Mouse (Mus musculus) MEL (cell line): Measurements from ENCODE around the gene Cdh16. TPM values are rescaled to one million over a fixed set of nuclear protein-coding genes. Genes with fewer than 3 reads are reported as not detected.

Experiments
- DNase-seq: peaks from one replicate; pipeline ENCODE4 v3.0.0; 2011; ENCODE audit warnings: low read depth, low spot score
- H3K27ac ChIP-seq: 2 replicates; pipeline ENCODE4 v1.5.1; 2012; ENCODE audit warnings: low read depth, mild to moderate bottlenecking, control low read depth, low read length, moderate library complexity; ENCODE audit not compliant: control insufficient read depth
- H3K27me3 ChIP-seq, 2 experiments: fragments of 150-350 bp in 1 of 2; sonication (generic) in 1 of 2; 2 replicates each; pipeline ENCODE4 v1.6.1; 2012; ENCODE audit warnings: low read length in 2 of 2, mild to moderate bottlenecking in 2 of 2, improper control_type of control experiment in 1 of 2, moderate library complexity in 1 of 2; ENCODE audit not compliant: insufficient read depth in 2 of 2, control insufficient read depth in 1 of 2
- H3K36me3 ChIP-seq, 2 experiments: 2 replicates each; pipeline ENCODE4 v1.6.1; 2012 to 2014; ENCODE audit warnings: low read length in 2 of 2, improper control_type of control experiment in 1 of 2, inconsistent platforms in 1 of 2, mild to moderate bottlenecking in 1 of 2; ENCODE audit not compliant: insufficient read depth in 2 of 2, control insufficient read depth in 1 of 2
- H3K4me1 ChIP-seq, 2 experiments: fragments of 150-350 bp in 1 of 2; sonication (generic) in 1 of 2; 2 replicates each; pipeline ENCODE4 v1.6.1; 2012; ENCODE audit warnings: low read length in 2 of 2, improper control_type of control experiment in 1 of 2, mild to moderate bottlenecking in 1 of 2; ENCODE audit not compliant: insufficient read depth in 2 of 2, control insufficient read depth in 1 of 2
- H3K4me3 ChIP-seq, 2 experiments: fragments of 150-350 bp in 1 of 2; sonication (generic) in 1 of 2; 2 replicates each; pipeline ENCODE4 v1.5.1; 2012; ENCODE audit warnings: low read depth in 2 of 2, low read length in 2 of 2, mild to moderate bottlenecking in 2 of 2, moderate library complexity in 2 of 2, control low read depth in 1 of 2, improper control_type of control experiment in 1 of 2; ENCODE audit not compliant: control insufficient read depth in 1 of 2, insufficient read depth in 1 of 2
- H3K79me2 ChIP-seq: 2 replicates; pipeline ENCODE4 v1.6.1; 2012; ENCODE audit warnings: mild to moderate bottlenecking, low read length, moderate library complexity; ENCODE audit not compliant: control insufficient read depth, poor library complexity, insufficient read depth
- H3K9ac ChIP-seq: 2 replicates; pipeline ENCODE4 v1.6.1; 2012; ENCODE audit warnings: low read depth, mild to moderate bottlenecking, control low read depth, low read length, moderate library complexity; ENCODE audit not compliant: control insufficient read depth, poor library complexity, severe bottlenecking
- H3K9me3 ChIP-seq: fragments of 150-350 bp; sonication (generic); replicated peaks from 2 replicates; pipeline ENCODE4 v1.6.1; 2012; ENCODE audit warnings: mild to moderate bottlenecking, low read length, improper control_type of control experiment, moderate library complexity; ENCODE audit not compliant: insufficient read depth
- CHD1 ChIP-seq: IDR thresholded peaks from 2 replicates; pipeline ENCODE4 v1.6.1; 2012; ENCODE audit warnings: low read depth, mild to moderate bottlenecking, inconsistent platforms, low read length, improper control_type of control experiment
- CTCF ChIP-seq, 3 experiments: IDR thresholded peaks in 2 of 3; conservative IDR thresholded peaks in 1 of 3; 2 replicates each; pipeline ENCODE4 v1.5.1; 2011 to 2012; ENCODE audit warnings: low read length in 3 of 3, low read depth in 2 of 3, mild to moderate bottlenecking in 2 of 3, improper control_type of control experiment in 1 of 3, inconsistent platforms in 1 of 3, mixed read lengths in 1 of 3, moderate library complexity in 1 of 3; ENCODE audit not compliant: control insufficient read depth in 1 of 3, insufficient read depth in 1 of 3, poor library complexity in 1 of 3, severe bottlenecking in 1 of 3
- EP300 ChIP-seq, 2 experiments: IDR thresholded peaks; 2 replicates each; pipeline ENCODE4 v1.6.1; 2011; ENCODE audit warnings: improper control_type of control experiment in 2 of 2, low read length in 2 of 2, low read depth in 1 of 2, mild to moderate bottlenecking in 1 of 2
- ETS1 ChIP-seq: IDR thresholded peaks from 2 replicates; pipeline ENCODE4 v1.6.1; 2012; ENCODE audit warnings: low read depth, mild to moderate bottlenecking, inconsistent platforms, low read length, improper control_type of control experiment, moderate library complexity
- GABPA ChIP-seq: IDR thresholded peaks from 2 replicates; pipeline ENCODE4 v1.6.1; 2012; ENCODE audit warnings: low read depth, mild to moderate bottlenecking, inconsistent platforms, low read length, improper control_type of control experiment, moderate library complexity
- GATA1 ChIP-seq: IDR thresholded peaks from 2 replicates; pipeline ENCODE4 v1.6.1; 2011; ENCODE audit warnings: low read depth, low read length, improper control_type of control experiment
- HCFC1 ChIP-seq: IDR thresholded peaks from 2 replicates; pipeline ENCODE4 v1.6.1; 2012; ENCODE audit warnings: low read depth, mild to moderate bottlenecking, inconsistent platforms, low read length, improper control_type of control experiment, moderate library complexity
- JUND ChIP-seq: IDR thresholded peaks from 2 replicates; pipeline ENCODE4 v1.6.1; 2011; ENCODE audit warnings: low read depth, mild to moderate bottlenecking, improper control_type of control experiment, low read length
- KAT2A ChIP-seq: conservative IDR thresholded peaks from 2 replicates; pipeline ENCODE4 v1.6.1; 2012; ENCODE audit warnings: low read depth, low read length, improper control_type of control experiment, inconsistent platforms
- MEF2A ChIP-seq: IDR thresholded peaks from 2 replicates; pipeline ENCODE4 v1.6.1; 2014; ENCODE audit warnings: low read depth, mild to moderate bottlenecking, inconsistent platforms, low read length, improper control_type of control experiment; ENCODE audit not compliant: poor library complexity, insufficient replicate concordance, severe bottlenecking; ENCODE audit errors: extremely low read depth
- MXI1 ChIP-seq: IDR thresholded peaks from 2 replicates; pipeline ENCODE4 v1.6.1; 2011; ENCODE audit warnings: mild to moderate bottlenecking, low read depth, low read length, improper control_type of control experiment
- MYC ChIP-seq: IDR thresholded peaks from 2 replicates; pipeline ENCODE4 v1.6.1; 2011; ENCODE audit warnings: low read depth, mild to moderate bottlenecking, low read length, improper control_type of control experiment, moderate library complexity
- NELFE ChIP-seq: IDR thresholded peaks from 2 replicates; pipeline ENCODE4 v1.6.1; 2011; ENCODE audit warnings: low read depth, low read length, improper control_type of control experiment
- NRF1 ChIP-seq: IDR thresholded peaks from 2 replicates; pipeline ENCODE4 v1.6.1; 2014; ENCODE audit warnings: low read depth, mild to moderate bottlenecking, inconsistent platforms, low read length, improper control_type of control experiment, moderate library complexity; ENCODE audit not compliant: poor library complexity, insufficient read depth, severe bottlenecking
- POLR2A ChIP-seq, 2 experiments: IDR thresholded peaks; 2 replicates each; pipeline ENCODE4 v1.6.1; 2011 to 2012; ENCODE audit warnings: low read length in 2 of 2, mild to moderate bottlenecking in 2 of 2, control low read depth in 1 of 2, improper control_type of control experiment in 1 of 2, low read depth in 1 of 2, moderate library complexity in 1 of 2; ENCODE audit not compliant: control insufficient read depth in 1 of 2, insufficient read depth in 1 of 2, poor library complexity in 1 of 2
- POLR2AphosphoS2 ChIP-seq: IDR thresholded peaks from 2 replicates; pipeline ENCODE4 v1.6.1; 2011; ENCODE audit warnings: low read length, improper control_type of control experiment
- POLR2AphosphoS5 ChIP-seq: IDR thresholded peaks from 2 replicates; pipeline ENCODE4 v1.6.1; 2012; ENCODE audit warnings: low read depth, borderline replicate concordance, mild to moderate bottlenecking, inconsistent platforms, low read length, moderate library complexity, mixed read lengths
- RAD21 ChIP-seq: IDR thresholded peaks from 2 replicates; pipeline ENCODE4 v1.6.1; 2011; ENCODE audit warnings: mild to moderate bottlenecking, low read depth, low read length, improper control_type of control experiment
- SIN3A ChIP-seq: IDR thresholded peaks from 2 replicates; pipeline ENCODE4 v1.6.1; 2012; ENCODE audit warnings: low read length, improper control_type of control experiment, inconsistent platforms
- SMC3 ChIP-seq: IDR thresholded peaks from 2 replicates; pipeline ENCODE4 v1.6.1; 2011; ENCODE audit warnings: low read depth, low read length, improper control_type of control experiment
- TAL1 ChIP-seq: IDR thresholded peaks from 2 replicates; pipeline ENCODE4 v1.6.1; 2012; ENCODE audit warnings: mild to moderate bottlenecking, inconsistent platforms, low read length, moderate library complexity, mixed read lengths
- TBP ChIP-seq: IDR thresholded peaks from 2 replicates; pipeline ENCODE4 v1.8.0; 2011; ENCODE audit warnings: low read depth, low read length, improper control_type of control experiment
- TCF12 ChIP-seq: IDR thresholded peaks from 2 replicates; pipeline ENCODE4 v1.6.1; 2014; ENCODE audit warnings: low read depth, mild to moderate bottlenecking, inconsistent platforms, low read length, improper control_type of control experiment, moderate library complexity
- USF1 ChIP-seq: IDR thresholded peaks from 2 replicates; pipeline ENCODE4 v1.6.1; 2014; ENCODE audit warnings: low read depth, mild to moderate bottlenecking, inconsistent platforms, low read length, improper control_type of control experiment, moderate library complexity
- USF2 ChIP-seq, 2 experiments: IDR thresholded peaks; 2 replicates each; pipeline ENCODE4 v1.6.1; 2011 to 2012; ENCODE audit warnings: improper control_type of control experiment in 2 of 2, low read length in 2 of 2, borderline replicate concordance in 1 of 2, inconsistent platforms in 1 of 2, low read depth in 1 of 2, mild to moderate bottlenecking in 1 of 2; ENCODE audit not compliant: insufficient read depth in 1 of 2
- ZMIZ1 ChIP-seq: IDR thresholded peaks from 2 replicates; pipeline ENCODE4 v1.6.1; 2012; ENCODE audit warnings: low read depth, mild to moderate bottlenecking, inconsistent platforms, low read length, improper control_type of control experiment, moderate library complexity
- ZNF384 ChIP-seq: IDR thresholded peaks from 2 replicates; pipeline ENCODE4 v1.6.1; 2012; ENCODE audit warnings: low read depth, mild to moderate bottlenecking, inconsistent platforms, low read length, improper control_type of control experiment
- polyA plus RNA-seq, 2 experiments: library from polyadenylated mRNA; stranded (reverse) in 1 of 2; unstranded in 1 of 2; fragments of >175 nt in 1 of 2; fragments of >200 nt in 1 of 2; gene quantifications; 2 replicates each; pipeline versions ENCODE4 v1.2.1 to v1.2.4; 2012; ENCODE audit warnings: low replicate concordance in 2 of 2, low read depth in 1 of 2; ENCODE audit not compliant: insufficient read length in 2 of 2, insufficient read depth in 1 of 2, missing spikeins in 1 of 2
- total RNA-seq: library from RNA; depleted of rRNA; stranded (reverse); fragments of 300-350 nt; gene quantifications from 2 replicates; pipeline ENCODE4 v1.2.3, GENCODE M21; 2012

Gene Cdh16
- total and polyA plus RNA-seq, 3 experiments = 0.45 TPM; not detected in 2

GRCm38 (mm10) chr8:104629306-104630110, 5.3 kb upstream of the Cdh16 start:
- H3K79me2 ChIP-seq = no peaks in the 10 kb centered on the region
- DNase-seq = peak; percentile 76
- peak overlapping the region; percentile 50 to 91 for H3K4me3 ChIP-seq
- peaks cover 6 to 20% of the 10 kb centered on the region in 2 experiments for H3K4me1 ChIP-seq
- no peaks in the 10 kb centered on the region for H3K9me3 ChIP-seq
- H3K36me3 ChIP-seq = peaks cover 0 to 10% of the 10 kb centered on the region in 2 experiments; a peak in 2 of 4 replicates
- peak overlapping the region; percentile 40 for H3K27ac ChIP-seq
- peak in 1 of 2 experiments; percentile 36; a peak in 1 of 4 replicates for TF ChIP-seq EP300 (IDR thresholded peaks at IDR 0.05; ENCODE audit: low read depth in 1 of 2, low read length in 2 of 2)
- TF ChIP-seq JUND = no peak
- TF ChIP-seq RAD21 = no peak
- no peak for TF ChIP-seq TBP
- TF ChIP-seq HCFC1 = no peak
- TF ChIP-seq POLR2AphosphoS5 = no peak
- no peak for TF ChIP-seq MEF2A
- peak; percentile 21; the same call in 1 of the 2 replicates for TF ChIP-seq MXI1
- TF ChIP-seq TAL1 = no peak
- TF ChIP-seq TCF12 = peak; percentile 26; the same call in 1 of the 2 replicates
- TF ChIP-seq NRF1 = no peak
- no peak for TF ChIP-seq SMC3
- no peak for TF ChIP-seq MYC
- peak; percentile 68 for TF ChIP-seq SIN3A
- TF ChIP-seq ETS1 = peak; percentile 49; the same call in 1 of the 2 replicates
- no peak for TF ChIP-seq USF2 (IDR thresholded peaks at IDR 0.05; ENCODE audit: borderline replicate concordance in 1 of 2, insufficient read depth in 1 of 2, low read depth in 1 of 2, low read length in 2 of 2)
- no peak for TF ChIP-seq ZMIZ1
- TF ChIP-seq CTCF (IDR thresholded peaks at IDR 0.05 in 2 of 3, conservative IDR thresholded peaks at IDR 0.05 in 1 of 3; ENCODE audit: control insufficient read depth in 1 of 3, insufficient read depth in 1 of 3, low read depth in 2 of 3, low read length in 3 of 3, poor library complexity in 1 of 3, severe bottlenecking in 1 of 3) = no peak
- TF ChIP-seq USF1 = no peak
- no peak for TF ChIP-seq ZNF384
- no peak for TF ChIP-seq POLR2AphosphoS2
- TF ChIP-seq CHD1 = no peak
- TF ChIP-seq NELFE = no peak
- TF ChIP-seq GABPA = no peak
- no peak for TF ChIP-seq KAT2A
- no peak for TF ChIP-seq POLR2A (IDR thresholded peaks at IDR 0.05; ENCODE audit: control insufficient read depth in 1 of 2, insufficient read depth in 1 of 2, low read depth in 1 of 2, low read length in 2 of 2, poor library complexity in 1 of 2)
- peak; percentile 54; the same call in 1 of the 2 replicates for TF ChIP-seq GATA1
- peak overlapping the region; percentile 46; the same call in 1 of the 2 replicates for H3K9ac ChIP-seq
- H3K27me3 ChIP-seq = no peaks in the 10 kb centered on the region
